Mouse (Mus musculus): ENCODE data around the gene Cd300lb.
A peak's percentile ranks its signal among the peaks of the same experiment; 100 is the strongest.

Gene Cd300lb

DNA sequence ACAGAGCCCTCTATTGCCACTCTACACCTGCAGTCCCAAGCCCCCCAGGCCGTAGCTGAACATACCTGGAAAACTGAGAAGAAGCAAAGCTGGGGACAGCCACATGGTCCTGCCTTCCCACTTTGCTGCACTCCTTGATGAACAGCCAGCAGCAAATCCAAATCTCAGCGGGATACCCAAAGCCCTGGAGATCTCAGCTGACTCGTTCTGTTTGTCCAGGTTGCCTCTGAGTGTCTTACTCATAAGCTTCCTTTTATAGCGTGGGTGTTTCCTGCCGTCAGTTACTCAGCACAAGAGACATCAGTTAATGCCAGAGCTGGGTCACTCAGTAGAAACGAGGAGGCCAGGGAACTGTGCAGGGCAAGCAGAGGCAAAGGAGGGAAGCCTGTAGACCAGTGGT lies at the start of gene Cd300lb:
Gene Cd300lb (minus strand): TSS at position 243 of the 400 bp plus-strand sequence.
- DNase-seq: no peak

DNA sequence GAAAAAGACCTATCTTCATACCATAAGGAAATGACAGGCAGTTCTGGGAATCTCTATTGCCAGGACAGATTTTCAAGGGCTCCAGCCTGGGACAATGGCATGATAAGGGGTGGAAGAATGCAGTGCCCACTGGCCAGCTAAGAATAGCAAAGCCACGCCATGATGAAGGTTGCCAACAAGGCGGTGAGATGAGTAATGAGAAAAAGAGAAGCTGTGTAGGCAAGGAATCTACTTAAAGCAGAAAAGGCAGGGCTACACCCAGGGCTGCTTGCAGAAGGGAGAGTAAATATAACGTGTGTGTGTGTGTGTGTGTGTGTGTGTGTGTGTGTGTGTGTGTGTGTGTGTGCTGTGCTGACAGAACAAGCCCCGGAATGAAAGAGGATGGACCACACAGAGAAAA lies 47.7 kb upstream of the Cd300lb start:
- no peak for DNase-seq

DNA sequence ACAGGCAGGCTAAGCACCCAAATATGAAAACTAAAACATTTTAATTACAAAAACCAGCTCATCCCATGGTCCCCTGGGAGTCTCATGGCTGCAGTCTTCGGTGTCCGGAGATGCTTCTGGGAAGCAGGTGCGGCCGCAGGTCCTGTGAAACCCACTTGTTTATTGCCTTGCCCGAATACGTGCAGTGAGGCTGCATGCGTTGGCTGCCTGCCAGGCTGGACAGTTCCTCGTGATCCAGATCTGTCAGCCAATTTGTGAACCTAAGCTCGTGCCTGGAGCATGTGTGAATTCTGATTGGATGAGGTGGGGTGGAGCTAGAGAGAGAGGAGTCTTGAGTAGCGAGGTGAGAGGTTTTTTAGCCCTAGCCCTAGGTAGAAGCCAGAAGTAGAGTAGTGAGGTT lies 38.5 kb upstream of the Cd300lb start:
- DNase-seq: no peak

DNA sequence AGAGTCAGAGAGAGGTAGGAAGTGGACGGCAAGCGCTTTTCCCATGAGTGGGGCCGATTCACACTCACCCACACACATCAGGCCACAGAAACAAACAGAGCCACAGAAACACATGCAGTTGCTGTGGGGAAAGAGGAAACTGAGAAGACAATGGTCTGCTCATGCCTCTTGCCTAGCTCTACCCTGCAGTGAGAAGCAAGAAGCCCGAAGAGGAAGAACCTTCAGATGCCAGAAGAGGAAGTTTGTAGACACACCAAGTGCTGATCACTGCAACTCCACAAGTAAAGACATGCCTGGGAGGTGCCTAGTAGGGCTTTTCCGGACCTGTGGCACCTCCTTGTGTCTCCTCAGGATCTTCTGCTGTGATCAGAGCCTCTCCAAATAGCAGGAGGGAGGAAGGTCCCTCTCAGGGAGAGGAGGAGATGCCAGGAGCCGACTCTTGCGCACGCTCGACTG lies 34.6 kb upstream of the Cd300lb start, which contains the start of gene Cd300c:
Gene Cd300c (minus strand): TSS at position 406 of the 456 bp plus-strand sequence.
- DNase-seq: no peak

DNA sequence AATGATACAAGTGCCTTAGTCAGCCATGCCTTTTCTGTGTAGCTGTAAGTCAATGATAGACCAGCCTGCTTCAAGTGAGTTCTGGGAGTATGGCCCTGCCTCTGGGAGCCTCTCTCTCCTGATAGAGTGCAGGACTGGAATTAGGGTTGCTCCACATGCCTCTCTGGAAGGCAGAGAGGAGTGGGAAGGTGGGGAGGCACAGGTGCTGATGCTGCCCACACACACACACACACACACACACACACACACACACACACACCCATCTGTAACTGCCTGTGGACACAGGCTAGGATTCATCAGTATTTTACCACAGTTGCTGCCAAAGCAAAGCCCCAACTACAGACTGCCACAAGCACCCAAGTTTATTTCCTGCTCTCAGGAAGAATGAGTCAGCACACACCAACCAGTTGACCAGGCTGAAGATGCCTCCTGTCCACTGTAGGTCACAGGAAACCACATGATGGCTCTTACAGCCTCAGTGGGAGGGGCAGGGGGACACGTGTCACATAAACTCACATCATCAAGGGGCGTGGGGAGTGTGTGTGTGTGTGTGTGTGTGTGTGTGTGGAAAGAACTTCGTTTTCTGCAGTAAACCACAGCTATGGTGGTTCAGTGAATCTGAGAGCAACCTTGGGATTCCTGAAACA lies 31.1 kb upstream of the Cd300lb start:
- no peak for DNase-seq

DNA sequence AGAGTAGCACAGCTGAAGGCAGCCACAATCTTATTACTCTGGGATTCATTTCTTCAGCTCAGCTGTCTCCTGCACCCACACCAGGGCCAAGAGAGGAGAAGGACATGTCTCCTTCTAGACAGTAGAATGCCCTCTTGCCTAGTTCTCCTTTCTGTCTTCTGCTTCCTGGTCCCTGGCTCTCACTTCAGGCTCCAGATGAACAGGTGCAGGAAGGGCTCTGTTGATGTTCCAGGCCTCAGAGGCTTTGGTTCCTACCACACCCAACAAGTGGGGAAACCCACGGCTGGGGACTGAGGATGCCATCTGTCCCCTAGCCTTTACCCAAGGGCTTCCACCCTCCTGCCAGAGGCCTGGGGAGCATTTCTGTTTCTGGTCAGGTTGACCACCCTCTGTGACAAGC lies 26.2 kb upstream of the Cd300lb start:
- no peak for DNase-seq

DNA sequence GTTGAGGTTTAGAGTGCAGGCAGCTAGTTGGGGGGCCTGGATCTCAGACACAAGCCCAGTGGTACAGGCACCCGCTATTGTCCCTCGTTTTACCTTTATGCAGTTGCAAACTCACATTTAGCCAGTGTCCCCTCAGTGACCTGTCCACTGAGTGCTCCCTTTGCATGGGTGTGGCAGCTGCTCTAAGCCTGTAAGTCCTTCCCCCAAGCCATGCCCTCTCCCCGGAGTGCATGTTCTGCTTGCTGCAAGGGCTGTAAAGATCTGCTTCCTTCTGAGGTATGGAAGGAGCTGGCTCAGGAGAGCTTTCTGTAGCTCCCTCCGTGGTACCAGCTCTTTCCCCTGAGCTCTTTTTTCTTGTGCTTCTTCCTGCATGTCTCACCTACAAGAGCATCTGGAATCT lies 595 bp downstream of the Cd300lb start:
- no peak for DNase-seq

DNA sequence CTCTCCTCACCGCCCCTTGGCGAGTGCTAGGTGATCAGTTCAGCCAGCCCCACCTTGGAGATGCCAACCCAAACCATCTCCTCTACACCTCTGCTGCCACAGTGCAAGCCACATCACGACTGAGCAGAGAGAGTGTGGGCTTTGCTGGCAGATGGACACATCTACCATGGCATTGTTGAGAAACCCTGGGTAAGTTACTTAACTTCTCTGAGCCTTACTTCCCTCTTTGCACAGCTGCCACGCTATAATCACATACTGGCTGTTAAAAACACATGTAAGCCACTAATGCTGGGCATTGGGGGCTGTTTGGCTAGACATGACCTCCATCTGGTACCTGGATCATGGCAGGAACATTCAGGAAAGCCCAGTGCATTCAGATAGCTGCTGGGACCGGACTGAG lies 3.1 kb downstream of the Cd300lb start:
- DNase-seq: no peak

DNA sequence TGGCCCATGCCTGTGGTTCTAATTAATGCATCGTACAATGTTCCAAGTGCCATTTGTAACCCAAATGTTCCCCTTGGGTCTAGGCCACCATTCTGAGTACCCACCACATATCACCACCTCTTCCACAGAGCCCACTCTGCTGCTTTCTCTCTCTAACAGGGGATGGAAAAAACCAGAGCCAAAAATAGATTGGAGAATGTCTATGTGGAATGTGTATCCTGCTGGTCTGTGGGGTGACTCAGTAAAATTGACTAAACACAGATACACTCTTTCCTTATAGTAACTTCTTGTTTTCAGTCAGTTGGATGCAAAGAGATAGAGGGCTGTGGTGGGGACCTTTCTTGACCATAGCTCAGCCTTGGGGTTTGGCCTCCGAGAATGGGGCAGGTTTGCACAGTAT lies 4.6 kb downstream of the Cd300lb start:
- DNase-seq: no peak

DNA sequence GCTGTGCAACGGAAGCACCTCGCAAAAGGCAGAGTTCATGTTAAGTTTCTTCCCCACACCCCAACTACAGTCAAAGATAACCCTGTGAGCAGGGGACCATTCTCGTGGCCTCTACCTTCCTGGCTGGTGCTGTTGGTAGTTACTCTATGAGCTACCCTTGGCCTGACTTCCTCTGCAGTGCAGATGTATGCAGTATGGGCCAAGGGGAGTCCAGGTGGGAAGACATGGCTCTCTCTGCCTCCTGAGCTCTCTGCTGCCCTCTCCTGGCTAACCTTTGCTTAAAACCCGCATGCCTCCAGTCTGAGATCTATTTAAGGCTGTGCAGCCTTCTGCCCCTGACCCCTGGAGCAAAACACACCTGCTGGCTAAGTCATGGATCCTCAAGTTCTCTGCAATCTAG lies 10.2 kb downstream of the Cd300lb start:
- DNase-seq: peak; percentile 68 to 69

DNA sequence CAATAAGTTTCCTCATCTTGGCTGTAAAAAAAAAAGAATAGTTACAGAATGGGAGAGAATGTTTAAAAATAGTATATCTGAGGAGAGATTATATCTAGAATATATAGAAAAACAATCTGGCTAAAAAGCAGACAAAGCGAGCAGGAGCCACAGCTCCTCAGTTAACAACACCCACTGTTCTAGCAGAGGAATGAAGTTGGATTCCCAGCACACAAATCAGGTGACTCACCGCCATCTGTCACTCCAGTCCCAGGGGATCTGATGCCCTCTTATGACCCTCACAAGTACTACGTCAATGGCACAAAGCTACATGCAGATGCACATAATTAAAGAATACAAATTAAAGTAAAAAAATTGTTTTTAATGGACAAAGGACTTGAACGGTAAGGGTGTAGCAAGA lies 11.7 kb downstream of the Cd300lb start:
- peak; percentile 12 to 26 for DNase-seq

DNA sequence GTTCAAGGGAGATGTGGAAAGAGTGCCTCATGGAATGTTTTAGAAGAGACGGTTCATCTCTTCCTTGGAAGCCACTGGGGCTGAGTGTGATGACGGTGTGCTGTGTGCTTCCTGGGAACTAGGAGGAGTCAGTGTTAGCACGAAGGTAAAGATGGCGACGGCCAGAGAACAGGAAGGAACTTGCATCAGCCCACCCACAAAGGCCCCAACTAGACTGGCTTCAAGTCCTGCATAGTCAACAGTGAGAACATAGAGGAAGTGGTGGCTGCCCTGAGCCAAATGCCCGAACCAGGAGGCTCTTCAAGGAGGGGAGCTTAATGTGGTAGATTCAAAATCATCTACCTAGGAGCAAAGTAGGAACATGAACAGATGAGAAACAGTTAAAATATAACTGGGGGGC lies 17.1 kb downstream of the Cd300lb start:
- no peak for DNase-seq

DNA sequence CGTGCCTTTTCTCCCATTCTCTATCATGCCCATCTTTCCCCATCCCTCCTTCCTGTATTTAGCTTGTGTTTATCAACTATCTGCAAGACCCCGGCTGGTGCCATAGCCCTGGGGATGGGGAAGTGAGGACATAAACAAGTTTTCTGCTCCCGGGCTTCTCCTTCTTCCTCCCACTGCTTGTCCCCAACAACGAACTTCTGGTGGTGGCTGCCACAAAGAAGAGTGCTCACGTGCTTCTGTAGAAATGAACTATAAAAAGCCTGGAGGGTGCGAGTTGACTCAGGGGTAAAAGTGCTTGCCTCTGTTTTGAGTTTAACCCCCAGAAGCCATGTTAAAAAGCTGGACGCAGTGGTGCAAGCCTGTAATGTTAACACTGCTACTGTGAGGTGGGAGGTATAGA lies 19.2 kb downstream of the Cd300lb start:
- no peak for DNase-seq

DNA sequence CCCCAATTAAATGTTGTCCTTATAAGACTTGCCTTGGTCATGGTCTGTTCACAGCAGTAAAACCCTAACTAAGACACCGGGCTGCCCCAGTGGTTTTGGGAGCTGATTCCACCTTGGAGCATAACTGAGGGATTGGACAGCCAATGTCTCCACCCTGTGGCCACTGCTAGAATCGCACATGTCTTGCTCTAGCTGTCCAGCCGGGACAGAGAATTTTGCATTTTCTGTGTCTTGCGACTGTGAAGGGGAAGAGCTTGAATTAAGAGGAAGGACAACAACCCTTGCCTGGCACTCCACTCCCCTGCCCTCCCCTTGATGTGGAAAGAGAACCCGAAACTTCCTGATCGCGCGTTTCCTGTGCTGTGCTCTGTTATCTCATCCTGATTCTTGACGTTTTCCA lies 21.3 kb downstream of the Cd300lb start:
- peak; percentile 70 to 72 for DNase-seq

DNA sequence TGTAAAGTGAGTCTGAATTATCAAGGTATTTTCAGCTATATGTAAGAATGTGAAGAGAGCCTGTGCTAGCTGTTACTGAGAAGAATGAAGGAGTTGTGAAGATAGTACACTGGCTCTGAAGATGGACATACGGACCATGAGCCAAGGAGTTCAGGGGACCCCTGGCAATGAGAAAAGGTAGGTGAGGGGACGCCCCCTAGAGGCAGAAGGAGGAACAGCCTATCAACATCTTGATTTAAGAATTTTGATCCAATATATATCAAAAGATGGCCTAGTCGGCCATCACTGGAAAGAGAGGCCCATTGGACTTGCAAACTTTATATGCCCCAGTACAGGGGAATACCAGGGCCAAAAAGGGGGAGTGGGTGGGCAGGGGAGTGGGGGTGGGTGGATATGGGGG lies 24.6 kb downstream of the Cd300lb start:
- DNase-seq: peak; percentile 15 to 32

DNA sequence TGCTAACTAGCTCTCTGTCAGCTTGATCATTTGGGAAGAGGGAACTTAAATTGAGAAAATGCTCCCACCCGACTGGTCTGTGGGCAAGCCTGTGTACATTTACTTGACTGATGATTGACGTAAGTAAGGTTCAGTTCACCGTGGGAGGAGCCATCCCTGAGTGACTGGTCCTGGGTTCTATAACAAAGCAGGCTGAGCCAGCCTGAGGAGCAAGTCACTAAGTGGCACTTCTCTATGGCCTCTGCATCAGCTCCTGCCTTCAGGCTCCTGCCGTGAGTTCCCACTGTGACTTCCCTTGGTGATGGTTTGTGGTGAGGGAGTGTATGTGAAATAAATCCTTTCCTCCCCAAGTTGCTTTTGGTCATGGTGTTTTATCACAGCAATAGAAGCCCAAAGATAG lies 26.1 kb downstream of the Cd300lb start:
- DNase-seq: no peak

DNA sequence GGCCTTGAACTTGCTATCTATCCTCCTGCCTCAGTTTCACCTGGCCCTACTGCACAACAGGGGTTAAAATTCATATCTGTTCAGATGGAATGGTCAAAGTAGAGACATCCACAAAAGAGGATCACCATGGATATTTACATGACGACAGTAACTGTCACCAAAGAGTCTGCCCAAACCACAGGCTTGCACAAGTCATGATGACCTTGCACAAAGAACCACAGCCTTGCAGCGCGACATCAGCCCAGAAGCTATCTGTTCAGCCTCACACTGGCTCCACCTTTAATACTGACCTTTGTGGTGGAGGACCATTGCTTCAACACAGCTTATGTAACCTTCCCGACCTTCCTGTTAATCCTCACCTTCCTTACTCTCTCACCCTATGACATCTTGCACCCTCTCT lies 26.6 kb downstream of the Cd300lb start:
- DNase-seq: no peak

DNA sequence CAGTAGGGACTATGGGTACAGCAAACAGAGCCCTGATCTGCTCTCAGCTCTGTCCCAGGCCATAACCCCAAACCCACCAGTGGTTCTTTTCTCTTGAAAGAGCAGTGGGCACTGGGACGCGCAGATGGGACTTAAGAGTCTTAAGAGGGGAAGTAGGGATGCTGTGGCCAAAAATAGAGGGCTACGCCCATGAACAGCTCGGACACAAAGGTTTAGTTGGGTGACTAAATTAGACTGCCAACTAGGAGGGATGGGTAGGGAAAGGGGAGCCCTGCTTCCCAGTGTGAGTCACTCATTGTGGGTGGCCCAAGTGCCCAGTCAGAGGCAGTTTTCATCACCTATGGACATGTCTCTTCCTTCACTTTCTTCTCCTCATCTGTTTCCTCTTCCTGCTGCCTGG lies 31.0 kb downstream of the Cd300lb start:
- DNase-seq: no peak

DNA sequence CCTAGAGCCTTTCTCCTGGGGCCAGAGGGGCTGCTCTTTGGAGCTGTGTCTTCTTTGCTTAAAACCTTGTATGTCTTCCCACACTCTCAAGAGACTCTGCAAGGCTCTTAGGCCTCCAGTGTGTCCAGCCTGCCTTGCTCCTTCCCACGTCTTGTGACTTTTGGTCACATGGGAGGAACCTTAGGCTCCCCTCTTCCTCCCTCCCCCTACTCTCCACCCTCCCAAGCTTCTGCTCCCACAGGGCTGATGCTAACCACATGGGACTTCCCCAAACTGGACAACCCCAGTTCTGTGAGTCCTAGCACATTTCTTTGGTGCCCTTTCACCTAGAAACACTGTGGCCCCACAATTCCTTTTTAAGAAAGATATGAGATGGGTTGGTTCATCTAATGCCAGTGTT lies 36.2 kb downstream of the Cd300lb start:
- no peak for DNase-seq

DNA sequence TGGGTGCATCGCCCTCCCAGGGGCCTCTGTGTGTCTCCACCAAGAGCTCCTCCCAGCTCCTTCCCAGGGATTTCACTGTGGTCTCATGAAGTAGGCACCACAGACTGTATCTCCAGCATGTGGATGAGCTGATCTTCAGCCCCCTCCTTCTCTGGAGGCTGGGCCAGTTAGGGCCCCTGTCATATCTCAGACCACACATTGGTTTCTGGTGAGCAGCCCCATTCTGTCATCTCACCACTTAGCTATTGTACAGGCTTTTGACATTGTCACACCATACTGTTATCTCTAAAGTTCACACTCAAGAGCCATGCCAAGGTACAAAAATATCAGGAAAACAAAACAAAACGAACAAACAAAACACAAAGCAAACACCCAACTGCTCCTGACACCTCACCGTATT lies 38.1 kb downstream of the Cd300lb start:
- DNase-seq: no peak

DNA sequence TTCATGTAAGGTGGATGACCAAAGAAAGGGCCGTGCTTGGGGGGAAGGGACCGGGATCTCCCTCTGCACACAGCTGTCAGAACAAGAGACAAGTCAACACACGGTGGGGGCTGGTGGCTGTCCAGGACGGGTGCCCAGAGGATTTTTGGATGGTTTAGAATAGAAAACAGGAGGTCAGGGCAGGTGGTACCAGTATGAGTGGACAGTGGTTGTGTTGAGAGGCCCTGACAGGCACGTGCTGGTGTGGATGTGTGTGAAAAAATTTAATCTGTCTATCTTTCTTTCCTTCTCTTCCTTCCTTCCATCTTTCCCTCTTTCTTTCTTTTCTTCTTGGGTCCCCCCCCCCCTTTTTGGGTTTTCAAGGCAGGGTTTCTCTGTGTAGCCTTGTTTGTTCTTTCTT lies 43.6 kb downstream of the Cd300lb start:
- no peak for DNase-seq

DNA sequence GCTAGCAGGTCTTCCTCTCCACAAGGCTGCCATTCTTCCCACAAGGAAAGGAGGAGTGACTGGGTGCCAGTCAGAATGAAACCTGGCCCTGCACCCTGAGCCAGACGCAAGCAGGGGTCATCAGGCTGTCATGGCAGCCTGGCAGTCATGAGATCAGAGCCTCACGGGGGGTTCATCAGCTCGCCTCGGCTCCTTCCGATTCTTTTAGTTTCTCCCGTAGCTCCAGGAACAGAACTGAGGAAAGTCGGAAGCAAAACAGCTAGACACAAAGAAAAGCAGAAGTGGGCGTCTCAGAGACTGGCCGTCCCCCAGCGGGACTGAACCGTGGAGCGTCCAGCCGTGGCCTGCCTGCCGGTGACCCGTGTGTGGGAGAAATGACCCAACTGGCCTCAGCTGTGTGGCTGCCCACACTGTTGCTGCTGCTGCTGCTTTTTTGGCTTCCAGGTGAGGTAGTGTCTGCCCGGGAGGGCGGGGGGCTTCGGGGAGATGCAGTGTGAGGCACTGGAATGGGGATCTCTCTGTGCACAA lies 44.1 kb downstream of the Cd300lb start, which contains the start of gene Cd300a:
Gene Cd300a (plus strand): TSS at position 51 of the 528 bp plus-strand sequence.
- peak; percentile 30 to 31 for DNase-seq

DNA sequence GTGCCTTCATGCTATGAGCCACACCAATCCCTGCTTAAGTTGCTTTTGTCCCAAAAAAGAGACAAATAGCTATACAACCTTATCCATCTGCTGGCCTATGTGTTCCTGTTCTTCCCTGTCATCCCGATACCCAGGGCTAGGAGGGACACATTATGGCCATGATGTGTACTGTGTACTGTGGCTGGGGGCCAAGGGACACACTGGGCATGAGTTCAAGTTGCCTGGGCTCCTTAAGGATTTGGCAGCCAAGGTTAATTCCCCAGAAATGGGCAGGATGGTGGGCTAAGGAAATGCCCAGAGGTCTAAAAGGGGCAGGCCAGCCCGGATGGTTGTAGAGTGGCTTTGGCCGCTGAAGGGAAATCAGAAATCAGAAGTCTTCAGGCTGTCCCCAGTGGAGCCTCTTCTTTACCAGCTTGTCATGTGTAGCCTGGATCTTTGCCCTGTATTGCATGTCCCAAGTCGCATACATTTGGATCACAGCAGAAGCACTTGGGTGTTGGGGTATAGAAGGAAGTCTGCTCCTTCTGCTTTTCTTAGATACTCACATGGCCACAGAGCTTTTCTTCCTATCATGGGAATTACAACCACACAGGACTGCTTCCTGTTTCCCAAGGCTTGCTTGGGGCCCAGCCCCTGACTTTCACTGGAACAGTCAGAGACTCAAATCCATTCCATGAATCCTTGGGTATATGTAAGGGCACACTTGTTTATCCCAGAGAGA lies 49.6 kb downstream of the Cd300lb start:
- no peak for DNase-seq

DNA sequence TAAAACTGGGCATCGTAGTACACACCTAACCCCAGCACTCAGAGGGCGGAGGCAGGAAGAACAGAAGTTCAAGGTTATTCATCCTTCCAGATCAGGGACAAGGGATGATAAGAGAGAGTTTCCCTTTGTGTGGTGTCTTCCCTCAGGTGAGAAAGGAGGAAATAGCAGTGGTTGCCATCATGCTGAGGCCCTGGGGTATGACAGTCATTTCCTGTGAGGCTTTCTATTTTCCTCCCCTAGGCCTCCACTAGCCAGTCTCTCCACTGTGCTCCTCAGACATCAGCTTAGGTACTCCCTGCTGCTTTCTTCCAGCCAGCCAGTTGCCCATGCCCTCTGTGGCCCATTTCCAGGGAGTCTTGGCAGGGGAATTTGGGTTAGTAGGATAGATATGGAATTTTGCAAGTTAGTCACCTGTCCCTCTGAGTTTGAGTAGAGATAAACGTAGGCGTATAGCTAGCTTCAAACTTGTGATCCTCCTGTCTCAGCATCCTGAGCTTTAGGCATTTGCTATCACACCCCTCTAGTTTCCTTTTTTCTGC lies 50.9 kb downstream of the Cd300lb start:
- DNase-seq: peak in 1 of 2 experiments; percentile 19

All from B cell, adult 2 months (primary cell).